Mouse (Mus musculus) yolk sac, embryonic 10.5 days (tissue): ENCODE results near the gene Rimbp2.
"Not testable (repeated sequence)": the region's sequence is repeated elsewhere in the genome, so short reads cannot be mapped to it uniquely, and the experiment has no call there.

Experiments
- DNase-seq: peaks from one replicate; pipeline ENCODE4 v3.0.0-alpha.2; 2017; ENCODE audit warnings: low spot score

The Rimbp2 gene

DNA sequence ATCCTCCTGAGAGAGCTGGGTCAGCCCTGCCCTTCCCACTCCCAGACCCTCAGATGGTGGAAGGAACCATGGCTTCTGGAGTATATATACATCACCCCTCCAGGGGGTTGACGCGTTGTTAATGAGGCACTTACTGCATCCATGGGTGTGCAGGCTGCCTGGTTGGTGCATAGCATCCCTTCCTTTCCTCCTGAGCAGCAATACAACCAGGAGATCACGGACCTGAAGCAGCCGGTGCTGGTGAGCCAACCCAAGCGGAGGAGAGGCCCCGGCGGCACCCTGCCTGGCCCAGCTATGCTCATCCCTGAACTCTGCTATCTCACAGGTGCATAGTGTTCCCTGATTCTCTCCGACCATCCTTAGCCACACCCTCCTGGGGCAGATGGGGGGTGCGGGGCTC is 208.1 kb downstream of the Rimbp2 start:
- no peak for DNase-seq

- DNase-seq = no peak
These were observed 208.9 kb downstream of the Rimbp2 start for GRCm38 (mm10) chr5:128744351-128744750.

GRCm38 (mm10) chr5:128739838-128740171 is 213.5 kb downstream of the Rimbp2 start:
- DNase-seq = no peak

GRCm38 (mm10) chr5:128739168-128739837 is 214.0 kb downstream of the Rimbp2 start:
- no peak for DNase-seq

GRCm38 (mm10) chr5:128735921-128736320 is 217.4 kb downstream of the Rimbp2 start:
- no peak for DNase-seq

DNA sequence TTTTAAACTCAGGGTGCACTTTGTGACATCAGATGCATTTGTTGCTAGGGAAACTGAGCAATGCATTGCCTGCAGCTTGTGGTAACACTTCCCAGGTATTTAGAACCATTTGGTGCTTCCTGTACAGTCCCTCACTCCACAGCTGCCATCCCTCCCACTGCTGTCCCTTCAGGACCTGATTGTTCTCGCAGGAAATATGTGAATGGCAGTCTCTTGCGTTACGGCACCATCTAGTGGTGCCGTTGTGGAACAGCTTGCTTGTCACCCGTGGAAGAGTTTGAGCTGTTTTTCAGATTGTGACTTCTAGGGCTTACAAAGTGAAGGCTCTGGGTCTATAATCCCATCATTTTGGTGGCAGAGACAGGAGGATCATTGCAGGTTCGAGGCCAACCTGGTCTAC is 219.3 kb downstream of the Rimbp2 start:
- no peak for DNase-seq

GRCm38 (mm10) chr5:128732416-128733014 is 220.8 kb downstream of the Rimbp2 start:
- no peak for DNase-seq

DNA sequence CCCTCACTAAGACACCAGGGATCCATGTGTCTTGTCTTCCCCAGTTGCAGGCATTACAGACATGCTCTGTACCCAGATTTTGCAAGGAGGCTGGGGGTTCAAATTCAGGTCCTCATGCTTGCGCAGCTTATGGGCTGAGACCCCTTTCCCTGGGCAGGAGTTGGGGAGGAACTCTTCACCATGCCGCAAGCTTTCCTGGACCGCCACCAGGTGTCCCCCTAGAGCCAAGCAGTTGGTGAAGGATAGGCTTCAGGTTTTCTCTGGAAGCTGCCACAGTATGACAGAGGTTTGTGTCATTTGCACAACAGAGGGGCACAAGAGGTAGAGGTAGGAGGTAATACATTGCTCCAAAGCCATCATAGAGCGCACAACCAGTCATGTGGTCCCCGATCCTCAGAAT is 222.7 kb downstream of the Rimbp2 start:
- no peak for DNase-seq

- no peak for DNase-seq
These were observed 223.9 kb downstream of the Rimbp2 start for GRCm38 (mm10) chr5:128729341-128729740.

- DNase-seq = not testable (repeated sequence)
These were observed 232.8 kb downstream of the Rimbp2 start for GRCm38 (mm10) chr5:128720461-128720860.

GRCm38 (mm10) chr5:128715171-128715570 is 238.1 kb downstream of the Rimbp2 start:
- DNase-seq = no peak

DNA sequence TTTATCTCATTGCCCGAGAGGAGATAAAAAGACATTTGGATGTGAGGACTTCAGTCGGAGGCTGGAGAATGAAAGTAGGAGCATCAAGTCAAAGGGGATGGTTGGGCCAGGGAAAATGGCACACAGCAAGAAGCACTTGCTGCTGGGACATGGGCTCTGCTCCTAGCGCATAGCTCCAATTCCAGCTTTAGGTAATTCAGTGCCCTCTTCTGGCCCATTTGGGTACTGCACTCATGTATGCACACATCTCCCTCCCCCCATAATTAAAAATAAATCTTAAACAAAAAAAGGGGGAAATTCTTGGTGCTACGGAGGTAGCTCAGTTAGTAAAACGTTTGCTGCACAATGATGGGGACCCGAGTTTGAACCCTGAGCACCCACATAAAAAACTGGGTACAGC is 241.4 kb downstream of the Rimbp2 start:
- DNase-seq = no peak

GRCm38 (mm10) chr5:128710596-128710995 is 242.7 kb downstream of the Rimbp2 start:
- no peak for DNase-seq

DNA sequence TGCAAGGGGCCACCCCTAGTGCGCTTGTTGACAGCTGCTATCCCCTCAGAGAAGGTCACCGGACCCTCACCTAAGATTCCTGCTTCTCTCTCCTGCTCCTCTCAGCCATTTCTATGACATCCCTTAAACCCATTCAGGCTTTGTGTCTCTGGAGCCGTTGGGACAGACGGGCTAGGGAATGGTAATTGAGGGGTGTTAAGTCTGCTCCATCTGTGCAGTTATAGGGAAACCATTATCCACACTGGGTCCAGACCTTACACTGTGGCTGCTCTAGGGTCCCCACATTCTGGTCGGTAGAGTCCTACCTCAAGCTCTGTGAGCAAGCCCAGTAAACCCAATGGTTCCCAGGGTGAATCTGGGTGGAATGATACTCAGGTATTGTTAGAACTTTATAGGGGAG is 244.4 kb downstream of the Rimbp2 start:
- DNase-seq = no peak
